Mouse (Mus musculus): Measurements from ENCODE around the gene Fbxl13.

DNA sequence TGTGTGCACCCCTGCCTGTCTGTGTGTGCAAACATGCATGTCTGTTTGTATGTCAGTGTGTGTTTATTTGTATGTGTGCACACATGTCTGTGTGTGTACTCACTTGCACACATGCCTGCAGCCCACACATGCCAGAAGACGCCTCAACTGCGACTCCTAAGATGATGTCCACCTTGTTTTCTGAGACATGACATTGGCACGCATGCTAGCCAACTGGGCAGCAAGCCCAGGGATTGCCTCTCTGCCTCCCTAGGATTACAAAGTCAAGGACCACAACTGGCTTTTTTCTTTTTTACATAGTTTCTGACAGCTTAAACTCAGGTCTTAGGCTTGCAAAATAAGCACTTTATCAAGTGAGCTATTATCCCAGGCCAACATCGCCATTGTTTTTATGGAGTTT, 99.6 kb downstream of the Fbxl13 start:
- no peak for TF ChIP-seq POU5F1 (IDR thresholded peaks at IDR 0.05; ENCODE audit: borderline replicate concordance, low read length)
- TF ChIP-seq CTCF (conservative IDR thresholded peaks at IDR 0.05; ENCODE audit: low read length), result no peak
- TF ChIP-seq NANOG (IDR thresholded peaks at IDR 0.05; ENCODE audit: borderline replicate concordance, low read length), result no peak
